Mouse (Mus musculus) hindbrain, postnatal 0 days (tissue): ENCODE measurements around the gene Zbtb11. TPM values are rescaled to one million over a fixed set of nuclear protein-coding genes. Genes with fewer than 3 reads are reported as not detected.
"Not testable (repeated sequence)": the region's sequence is repeated elsewhere in the genome, so short reads cannot be mapped to it uniquely, and the experiment has no call there.

Source experiments
- ATAC-seq: fragments of 200-750 bp; cut with Nextera tagmentation; 2 replicates; pipeline ENCODE4 v1.8.0; 2017; ENCODE audit warnings: mild to moderate bottlenecking, moderate TSS enrichment, moderate library complexity
- DNase-seq: peaks from one replicate; pipeline ENCODE4 v3.0.0-alpha.2; 2015; ENCODE audit warnings: low spot score
- H3K27ac ChIP-seq: fragments of 300-500 bp; sonication (generic); 2 replicates; pipeline ENCODE4 v1.5.1; 2014; ENCODE audit warnings: mild to moderate bottlenecking
- H3K27me3 ChIP-seq: fragments of 300-500 bp; sonication (generic); 2 replicates; pipeline ENCODE4 v1.6.1; 2014; ENCODE audit warnings: low read length, mixed read lengths; ENCODE audit not compliant: insufficient read depth
- H3K36me3 ChIP-seq: fragments of 300-500 bp; sonication (generic); 2 replicates; pipeline ENCODE4 v1.6.1; 2014; ENCODE audit warnings: low read length, mixed read lengths; ENCODE audit not compliant: insufficient read depth
- H3K4me1 ChIP-seq: fragments of 300-500 bp; sonication (generic); 2 replicates; pipeline ENCODE4 v1.6.1; 2014; ENCODE audit warnings: antibody characterized with exemption, low read length, mixed read lengths; ENCODE audit not compliant: insufficient read depth
- H3K4me2 ChIP-seq: fragments of 300-500 bp; sonication (generic); 2 replicates; pipeline ENCODE4 v1.6.1; 2014; ENCODE audit warnings: low read depth, mild to moderate bottlenecking, low read length, moderate library complexity, mixed read lengths
- H3K4me3 ChIP-seq: fragments of 300-500 bp; sonication (generic); 2 replicates; pipeline ENCODE4 v1.5.1; 2014; ENCODE audit warnings: low read length
- H3K9ac ChIP-seq: fragments of 300-500 bp; sonication (generic); replicated peaks from 2 replicates; pipeline ENCODE4 v1.6.1; 2014; ENCODE audit warnings: mild to moderate bottlenecking, low read length, moderate library complexity, mixed read lengths
- H3K9me3 ChIP-seq: fragments of 300-500 bp; sonication (generic); 2 replicates; pipeline ENCODE4 v1.6.1; 2016; ENCODE audit warnings: low read length, mixed read lengths
- CTCF ChIP-seq: IDR thresholded peaks from 2 replicates; pipeline ENCODE4 v1.5.1; 2016; ENCODE audit warnings: antibody characterized with exemption, control low read depth, low read depth
- WGBS: fragments of 180-500 bp; shearing (Covaris S2); extraction: QIAGEN DNeasy Blood & Tissue Kit; methylation state at CpG from one replicate; pipeline ENCODE4 v1.1.7; 2014; 5-methylcytosine and 5-hydroxymethylcytosine counted together
- polyA plus RNA-seq: library from polyadenylated mRNA; unstranded; fragments of >200 nt; fragmentation: Nextera tagmentation; extraction: Ambion mirVana; gene quantifications from 2 replicates; pipeline ENCODE4 v1.2.1, GENCODE M21; 2015
- total RNA-seq: library from RNA; depleted of rRNA; stranded (reverse); fragments of >200 nt; gene quantifications from 2 replicates; pipeline ENCODE4 v1.2.3, GENCODE M21; 2014

The Zbtb11 gene
- total and polyA plus RNA-seq, 2 experiments from 2014 or later: 16.4 to 17.5 TPM

DNA sequence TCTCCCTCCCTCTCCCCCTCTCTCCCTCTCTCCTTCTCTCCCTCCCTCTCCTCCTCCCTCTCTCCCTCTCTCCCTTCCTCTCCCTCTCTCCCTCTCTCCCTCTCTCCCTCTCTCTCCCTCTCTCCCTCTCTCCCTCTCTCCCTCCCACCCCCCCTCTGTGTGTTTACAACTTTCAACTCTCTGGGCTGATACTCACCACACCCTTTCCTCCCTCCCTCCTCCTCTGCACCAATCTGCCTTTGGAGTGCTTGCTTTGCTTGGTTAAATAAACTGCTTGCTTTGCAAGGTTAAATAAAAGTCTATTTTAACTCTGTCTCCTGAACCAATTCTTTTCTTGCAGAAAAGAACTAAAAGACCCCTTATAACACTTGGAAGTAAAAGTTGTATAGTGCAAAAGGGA lies 20.9 kb upstream of the Zbtb11 start:
- Histone ChIP-seq H3K4me1 (no peaks in the 10 kb centered on the region), H3K36me3 (no peaks in the 10 kb centered on the region), H3K27ac (no peak overlapping the region), H3K9me3 (no peaks in the 10 kb centered on the region), H3K4me2 (no peak overlapping the region), H3K9ac (no peak overlapping the region), H3K4me3 (no peak overlapping the region), H3K27me3 (no peaks in the 10 kb centered on the region)
- DNase-seq: no peak
- ATAC-seq: no peak
- no peak for TF ChIP-seq CTCF

DNA sequence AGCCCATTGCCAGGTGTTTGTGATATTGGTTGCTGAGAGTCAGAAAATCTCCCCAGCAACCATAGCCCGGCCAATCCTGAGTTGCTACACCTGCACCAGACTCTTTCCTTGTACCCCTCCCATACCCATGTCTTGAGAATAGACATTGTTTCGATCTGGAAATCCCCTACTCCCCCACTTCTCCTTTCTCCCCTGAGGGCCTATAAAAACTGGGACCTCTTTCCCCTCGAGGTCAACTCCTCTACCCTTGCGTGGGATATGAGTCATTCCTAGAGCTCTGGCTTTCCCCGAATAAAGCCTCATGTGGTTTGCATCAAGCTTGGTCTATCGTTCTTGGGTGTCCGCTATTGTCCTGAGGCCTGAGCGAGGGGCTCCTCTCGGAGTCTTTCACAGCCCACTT lies 19.5 kb upstream of the Zbtb11 start:
- H3K27me3 ChIP-seq, H3K4me3 ChIP-seq, ATAC-seq, H3K9ac ChIP-seq, H3K9me3 ChIP-seq, H3K36me3 ChIP-seq, DNase-seq, H3K4me2 ChIP-seq, H3K4me1 ChIP-seq, H3K27ac ChIP-seq: not testable (repeated sequence)
- 94% methylated on average over 9 of the region's 9 CpGs for WGBS

DNA sequence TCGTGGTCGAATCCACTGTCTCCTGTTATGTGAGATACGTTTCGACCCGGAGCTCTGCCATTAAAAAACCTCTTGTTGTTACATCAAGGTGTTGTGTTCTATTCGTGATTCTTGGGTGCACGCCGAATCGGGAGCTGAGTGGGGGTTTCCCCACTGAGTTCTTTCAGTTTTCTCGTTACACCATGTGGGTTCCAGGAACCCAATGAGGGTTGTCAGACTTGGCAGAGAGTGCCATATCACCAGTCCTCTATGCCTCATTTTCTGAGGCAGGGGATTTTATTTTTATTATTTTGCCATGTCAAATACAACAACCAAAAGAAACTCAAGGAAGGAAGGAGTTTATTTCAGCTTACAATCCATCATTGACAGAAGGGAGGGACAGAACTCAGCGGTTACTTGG lies 10.6 kb upstream of the Zbtb11 start:
- not testable (repeated sequence) for H3K36me3 ChIP-seq, H3K27me3 ChIP-seq, H3K4me1 ChIP-seq, DNase-seq, H3K4me2 ChIP-seq, H3K9ac ChIP-seq, ATAC-seq, H3K9me3 ChIP-seq, H3K27ac ChIP-seq, H3K4me3 ChIP-seq
- 90% methylated on average over 6 of the region's 11 CpGs for WGBS

DNA sequence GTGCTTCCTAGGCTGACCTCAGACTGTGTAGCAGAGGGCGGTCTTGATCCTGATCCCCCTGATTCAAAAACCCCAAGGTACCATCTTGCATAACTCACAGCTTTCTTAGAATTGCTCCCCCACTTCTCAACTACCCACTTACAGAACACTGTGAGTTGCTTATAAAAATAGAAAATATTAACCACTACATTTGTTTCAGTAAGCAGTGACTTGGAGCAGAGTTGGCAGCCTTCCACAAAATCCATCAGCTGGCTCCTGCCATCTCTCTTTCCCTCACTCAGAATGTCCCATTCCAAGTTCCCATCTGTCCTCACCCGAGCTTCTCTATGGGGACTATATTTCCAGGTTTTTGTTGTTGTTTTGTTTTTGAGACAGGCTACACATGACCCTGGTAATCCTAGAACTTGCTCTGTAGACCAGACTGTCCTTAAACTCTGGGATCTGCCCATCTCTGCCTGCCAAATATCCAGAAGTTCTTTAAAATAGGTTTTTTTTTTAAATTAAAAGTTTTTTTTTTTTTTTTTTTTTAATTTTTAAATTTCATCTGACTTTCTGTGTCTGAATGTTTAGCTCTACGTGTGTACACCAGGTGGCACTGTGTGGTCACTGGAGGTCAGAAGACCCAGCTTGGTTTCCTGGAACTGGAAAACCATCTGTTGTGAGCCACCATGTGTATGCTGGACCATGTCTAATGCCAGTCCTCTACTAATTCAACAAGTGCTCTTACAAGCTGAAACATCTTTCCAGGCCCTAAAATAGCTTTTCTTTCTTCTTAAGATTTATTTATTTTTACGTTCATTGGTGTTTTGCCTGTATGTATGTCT lies 9.3 kb upstream of the Zbtb11 start:
- ATAC-seq: no peak
- peak; percentile 32; the same call in 1 of the 2 replicates for TF ChIP-seq CTCF
- Histone ChIP-seq H3K4me1 (peaks cover 4% of the 10 kb centered on the region), H3K9ac (no peak overlapping the region), H3K36me3 (no peaks in the 10 kb centered on the region), H3K4me2 (no peak overlapping the region), H3K4me3 (no peak overlapping the region), H3K27me3 (no peaks in the 10 kb centered on the region), H3K9me3 (no peaks in the 10 kb centered on the region), H3K27ac (no peak overlapping the region)
- WGBS: 62% methylated on average over 4 of the region's 4 CpGs
- DNase-seq: peak; percentile 50

DNA sequence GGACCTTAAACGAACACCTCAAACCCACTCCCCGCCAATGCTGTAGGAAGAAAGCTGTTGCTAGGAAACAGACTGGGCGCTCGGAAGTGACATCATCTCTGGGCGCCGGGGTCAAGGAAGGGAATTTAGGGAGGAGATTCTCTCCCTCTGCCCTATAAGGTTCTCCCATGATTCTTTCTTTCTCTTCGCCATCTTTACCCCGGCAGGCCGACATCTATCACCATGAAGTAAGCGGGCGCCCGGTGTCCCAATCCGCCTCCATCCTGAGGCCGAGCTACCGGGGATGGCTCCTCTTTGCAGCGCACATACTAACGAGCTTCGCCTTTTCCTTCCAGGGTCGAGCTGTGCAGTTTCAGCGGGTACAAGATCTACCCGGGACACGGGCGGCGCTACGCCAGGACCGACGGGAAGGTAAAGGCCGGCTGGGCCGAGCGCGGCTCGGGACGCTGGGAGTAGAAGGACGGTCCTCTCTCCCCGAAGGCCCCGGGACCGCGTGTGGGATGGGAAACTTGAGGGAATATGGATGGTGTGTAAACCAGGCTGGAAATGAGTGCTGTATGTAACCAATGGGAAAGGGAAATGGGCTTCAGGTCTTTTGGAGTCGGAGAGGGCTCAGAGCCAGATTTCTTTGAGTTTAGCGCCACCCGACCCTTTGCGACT lies 7.3 kb upstream of the Zbtb11 start, which contains the start of gene Rpl24:
Gene Rpl24, plus strand, starts transcription at position 64 of the 660 bp plus-strand sequence.
- peaks cover 4% of the 10 kb centered on the region for H3K4me1 ChIP-seq
- WGBS: under 1% methylated on average over 42 of the region's 42 CpGs
- DNase-seq: peak; percentile 97
- H3K27me3 ChIP-seq: no peaks in the 10 kb centered on the region
- H3K4me2 ChIP-seq: peak within 1 kb of the TSS; percentile 74
- peak within 1 kb of the TSS; percentile 78 for H3K4me3 ChIP-seq
- TF ChIP-seq CTCF: no peak
- peak within 1 kb of the TSS; percentile 88 for H3K27ac ChIP-seq
- no peaks in the 10 kb centered on the region for H3K9me3 ChIP-seq
- peak within 1 kb of the TSS; percentile 89 for H3K9ac ChIP-seq
- peak; percentile 97 for ATAC-seq
- H3K36me3 ChIP-seq: peaks cover 15% of the 10 kb centered on the region

DNA sequence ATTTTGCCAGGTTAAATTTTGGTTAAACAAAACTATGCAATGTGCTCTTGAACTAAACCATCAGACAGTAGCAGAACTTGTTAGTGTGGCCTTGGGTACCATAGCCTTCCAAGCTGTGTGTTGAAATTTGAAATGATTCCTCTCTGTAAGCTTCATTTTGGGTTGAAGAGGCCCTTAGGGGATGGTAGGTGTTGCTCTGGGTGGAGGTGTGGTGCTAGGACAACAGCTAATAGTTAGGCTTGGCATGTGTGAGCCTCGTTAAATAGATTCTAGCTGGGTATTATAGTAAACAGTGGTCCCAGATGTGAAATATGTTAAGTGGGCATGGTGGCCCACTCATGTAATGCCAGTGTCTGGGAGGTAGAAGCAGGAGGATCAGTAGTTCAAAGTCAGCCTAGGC lies 6.5 kb upstream of the Zbtb11 start:
- Histone ChIP-seq H3K9me3 (no peaks in the 10 kb centered on the region), H3K9ac (peak overlapping the region; percentile 89), H3K27me3 (no peaks in the 10 kb centered on the region), H3K4me2 (peak overlapping the region; percentile 74), H3K36me3 (peaks cover 22% of the 10 kb centered on the region), H3K27ac (0 out of 2 replicates have a peak overlapping the region, but pooled peaks have one; percentile 16), H3K4me1 (peaks cover 4% of the 10 kb centered on the region), H3K4me3 (peak overlapping the region; percentile 78)
- no peak for TF ChIP-seq CTCF
- ATAC-seq (no peak), DNase-seq (no peak)
- 33% methylated on average over 1 of the region's 1 CpGs for WGBS

DNA sequence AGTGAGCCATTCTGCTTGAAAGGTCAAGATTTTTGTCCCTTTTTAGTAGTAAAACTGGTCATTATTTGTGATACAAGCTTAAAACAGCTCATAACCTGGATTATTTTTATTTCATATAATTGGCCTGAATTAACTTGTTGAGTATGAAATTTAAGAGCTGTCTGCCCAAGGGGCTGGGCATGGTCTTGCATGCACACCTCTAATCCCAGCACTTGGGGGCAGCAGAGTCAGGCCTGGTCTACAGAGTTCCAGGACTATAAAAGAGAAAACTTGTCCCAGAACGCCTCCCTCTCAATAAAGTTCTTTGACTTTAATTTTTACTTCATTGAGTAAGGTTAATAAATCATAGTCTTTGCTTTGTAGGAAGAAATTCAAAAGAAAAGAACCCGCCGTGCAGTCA lies 4.5 kb upstream of the Zbtb11 start:
- no peaks in the 10 kb centered on the region for H3K27me3 ChIP-seq
- no peak overlapping the region for H3K4me3 ChIP-seq
- H3K9me3 ChIP-seq: no peaks in the 10 kb centered on the region
- ATAC-seq (no peak), DNase-seq (peak; percentile 63)
- peak; percentile 68 for TF ChIP-seq CTCF
- 74% methylated on average over 3 of the region's 3 CpGs for WGBS
- H3K4me1 ChIP-seq: peaks cover 7% of the 10 kb centered on the region
- peaks cover 22% of the 10 kb centered on the region for H3K36me3 ChIP-seq
- no peak overlapping the region for H3K27ac ChIP-seq
- no peak overlapping the region for H3K9ac ChIP-seq
- H3K4me2 ChIP-seq: no peak overlapping the region
